Comparison of ENCODE assay signal across 10 mouse cellular contexts in the genomic region with DNA sequence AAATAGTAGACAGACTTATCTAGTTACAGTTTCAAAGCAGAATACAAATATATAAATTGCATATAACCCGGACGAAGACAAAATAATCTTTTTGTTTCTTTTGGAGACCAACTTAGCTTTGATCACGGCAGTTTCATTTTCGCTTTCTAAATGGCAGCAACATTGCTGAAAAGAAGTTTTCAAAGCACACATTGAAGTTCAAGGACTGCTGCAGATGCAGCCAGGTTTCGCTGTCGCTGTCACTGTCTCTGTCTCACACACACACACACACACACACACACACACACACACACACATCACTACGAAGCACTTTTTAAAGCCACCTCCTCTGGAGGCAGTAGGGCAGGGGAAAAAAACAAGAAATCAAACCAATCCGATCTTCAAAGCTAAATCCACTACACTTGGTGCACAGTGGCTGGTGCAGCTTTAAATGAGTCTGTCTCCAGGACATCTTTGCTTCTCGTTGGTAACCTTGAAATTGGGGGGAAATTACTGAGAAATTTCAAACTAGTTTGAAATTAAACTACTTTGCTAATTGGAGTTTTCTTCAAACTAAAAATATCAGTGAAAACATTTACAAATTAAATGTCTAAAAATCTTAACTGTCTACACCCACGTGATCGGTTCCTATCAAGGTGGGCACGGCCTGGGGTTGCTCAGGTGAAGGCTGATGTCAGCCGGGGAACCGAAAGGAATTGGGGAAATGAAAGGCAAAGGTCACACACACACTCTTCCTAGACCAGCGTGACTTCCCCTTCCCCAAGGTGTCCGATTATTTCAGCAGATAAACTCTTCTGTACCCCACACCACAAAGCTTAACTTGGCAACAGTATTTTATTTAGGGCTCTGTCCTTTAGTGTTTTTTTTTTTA. TPM values are rescaled to one million over a fixed set of nuclear protein-coding genes. Genes with fewer than 3 reads are reported as not detected.
DNase-seq lines count a peak whose midpoint lies in the region; ATAC-seq lines count a peak whose summit lies in the region.
"Had no signal": no experiment of that assay in that cellular context is flagged by ENCODE, and none has a peak within 500 bp of the region (broad histone marks: within the 10 kb centered on the region; RNA-seq: fewer than 3 reads in every experiment).

No protein-coding gene starts in this region.

- H3K9ac ChIP-seq in heart, embryonic 12.5 days: no peak overlapping the region
- H3K9ac ChIP-seq: heart, embryonic 13.5 days; liver, embryonic 13.5 days had no signal

- WGBS in heart, embryonic 12.5 days: 79% methylated on average over 16 of the region's 16 CpGs
- 6% methylated on average over 16 of the region's 16 CpGs for WGBS in macrophage (ENCODE audit: missing documents)

- H3K36me3 ChIP-seq in heart, embryonic 12.5 days: peaks cover 8% of the 10 kb centered on the region
- no peaks in the 10 kb centered on the region for H3K36me3 ChIP-seq in macrophage (ENCODE audit: inconsistent target)

- no peak overlapping the region for H3K4me3 ChIP-seq in heart, embryonic 12.5 days
- peak overlapping the region; percentile 26 for H3K4me3 ChIP-seq in macrophage (ENCODE audit: inconsistent target)
- H3K4me3 ChIP-seq: heart, embryonic 13.5 days; liver, embryonic 13.5 days had no signal

- peak; percentile 6 for DNase-seq in heart, adult 9 months (ENCODE audit: low spot score in 2 of 2)
- peak; percentile 52 to 60 for DNase-seq in spleen, postnatal 36 days (ENCODE audit: low spot score in 2 of 2)
- DNase-seq in spleen, postnatal 4 days (ENCODE audit: low spot score in 2 of 2): no peak
- DNase-seq in Muller cell, postnatal 12 days (ENCODE audit: inconsistent ontology term): no peak
- no peak for DNase-seq in cerebellum, adult 8-10 months
- no peak for DNase-seq in right cerebral cortex, adult 2 months (ENCODE audit: low spot score in 2 of 2)
- DNase-seq: liver, embryonic 13.5 days had no signal

- H3K27me3 ChIP-seq in heart, embryonic 12.5 days (replicated peaks): no peaks in the 10 kb centered on the region
- H3K27me3 ChIP-seq: heart, embryonic 13.5 days; liver, embryonic 13.5 days had no signal

- H3K79me2 ChIP-seq in macrophage (ENCODE audit: inconsistent target): no peaks in the 10 kb centered on the region

- H3K4me1 ChIP-seq in heart, embryonic 12.5 days (replicated peaks): no peaks in the 10 kb centered on the region
- H3K4me1 ChIP-seq: heart, embryonic 13.5 days; liver, embryonic 13.5 days had no signal

- no peak overlapping the region for H3K4me2 ChIP-seq in heart, embryonic 12.5 days
- H3K4me2 ChIP-seq: heart, embryonic 13.5 days; liver, embryonic 13.5 days had no signal

- H3K9me3 ChIP-seq in heart, embryonic 12.5 days (replicated peaks): no peaks in the 10 kb centered on the region
- H3K9me3 ChIP-seq: heart, embryonic 13.5 days; liver, embryonic 13.5 days had no signal

- no peak for ATAC-seq in heart, embryonic 12.5 days (ENCODE audit: insufficient number of reproducible peaks, low FRiP score)

- H3K27ac ChIP-seq in heart, embryonic 12.5 days (ENCODE audit: poor library complexity, severe bottlenecking): no peak overlapping the region
- H3K27ac ChIP-seq in macrophage: 0 out of 2 replicates have a peak overlapping the region, but pooled peaks have one; percentile 0
- H3K27ac ChIP-seq: heart, embryonic 13.5 days; liver, embryonic 13.5 days had no signal

RNA-seq across cellular contexts. Expression of a gene that starts 35.9 kb away (rescaled TPM):
- 8.9 and 10.5 TPM in 2 replicates for polyA plus RNA-seq in heart, embryonic 12.5 days (2016; fragmentation: Nextera tagmentation; extraction: Ambion mirVana)
- 1 to 10 TPM in 18 of 26 experiments, under 1 TPM in 8; 0.58 to 5.4 (median 1.5) TPM for total RNA-seq in macrophage (2018; cell fraction: chromatin; rRNA removed)
- 1 to 10 TPM in 25 of 26 experiments, under 1 TPM in 1; 0.85 to 5.7 (median 1.5) TPM for total RNA-seq in macrophage (2018; cell fraction: cytosol; rRNA removed)
- 1 to 10 TPM in 23 of 26 experiments, under 1 TPM in 3; 0.71 to 8.8 (median 1.8) TPM for total RNA-seq in macrophage (2018; cell fraction: nucleus; rRNA removed)
- polyA plus RNA-seq in macrophage (2018): 1.3 to 1.7 TPM (median 1.4 TPM) in 3 replicates

Comparison
In these comparisons a context has a peak if more than half of its experiments do, and no peak if none do; other contexts are left out.
1. DNase-seq: peak in heart, adult 9 months (2 of 2) and spleen, postnatal 36 days (2 of 2); none in spleen, postnatal 4 days (0 of 2), Muller cell, postnatal 12 days (single experiment), cerebellum, adult 8-10 months (single experiment) and right cerebral cortex, adult 2 months (0 of 2).